Mouse (Mus musculus) bone marrow macrophage, adult 2 months (primary cell): ENCODE measurements at regions not wholly inside any gene's neighbourhood (a gene's known extent, or its start where the extent isn't known, plus 50 kb on each side); places are given as distances from the start of the nearest gene placed in this dataset.

Experiments
- H3K27ac ChIP-seq: 2 replicates; pipeline ENCODE4 v1.5.1; 2012; ENCODE audit warnings: low read depth, low read length; ENCODE audit not compliant: insufficient read depth
- H3K4me1 ChIP-seq: 2 replicates; pipeline ENCODE4 v1.6.1; 2012; ENCODE audit warnings: low read length; ENCODE audit not compliant: control insufficient read depth, insufficient read depth
- H3K4me3 ChIP-seq: 2 replicates; pipeline ENCODE4 v1.5.1; 2012; ENCODE audit warnings: mild to moderate bottlenecking, low read length, moderate library complexity; ENCODE audit not compliant: insufficient read depth
- CTCF ChIP-seq: IDR thresholded peaks from 2 replicates; pipeline ENCODE4 v1.5.1; 2012; ENCODE audit warnings: low read depth, mild to moderate bottlenecking, low read length, moderate library complexity
- POLR2A ChIP-seq: IDR thresholded peaks from 2 replicates; pipeline ENCODE4 v1.6.1; 2012; ENCODE audit warnings: mild to moderate bottlenecking, low read depth, low read length, borderline replicate concordance

GRCm38 (mm10) chr14:120601510-120601909, 123.3 kb downstream of the Rap2a start:
- H3K27ac ChIP-seq = no peak overlapping the region
- no peak overlapping the region for H3K4me3 ChIP-seq
- TF ChIP-seq CTCF = no peak
- no peak for TF ChIP-seq POLR2A
- H3K4me1 ChIP-seq = peaks cover 4% of the 10 kb centered on the region

- TF ChIP-seq CTCF (no peak), POLR2A (no peak)
- Histone ChIP-seq H3K4me1 (peaks cover 4% of the 10 kb centered on the region), H3K4me3 (no peak overlapping the region), H3K27ac (no peak overlapping the region)
These were observed 125.7 kb downstream of the Rap2a start for GRCm38 (mm10) chr14:120603849-120604492.

DNA sequence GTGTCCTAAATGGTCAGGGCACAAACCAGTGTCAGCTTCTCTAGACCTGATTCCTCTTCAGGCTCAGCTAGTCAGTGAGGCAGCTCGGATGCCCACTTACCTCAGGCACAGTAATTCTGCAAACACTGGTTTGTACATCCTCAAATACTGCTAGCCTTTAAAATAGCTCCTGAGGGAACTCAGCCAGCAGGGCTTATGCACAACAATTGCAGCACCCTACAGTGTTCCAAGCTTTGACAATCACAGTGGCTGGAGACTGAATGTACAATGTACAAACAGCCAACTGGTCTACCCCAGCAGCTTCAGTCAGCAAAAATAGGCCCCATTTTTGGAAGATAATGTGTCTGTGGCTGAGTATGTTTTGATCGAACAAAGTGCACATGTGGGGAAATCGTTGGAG, 129.6 kb downstream of the Rap2a start:
- H3K4me1 ChIP-seq = peaks cover 8% of the 10 kb centered on the region
- H3K27ac ChIP-seq = no peak overlapping the region
- TF ChIP-seq POLR2A (no peak), CTCF (no peak)
- H3K4me3 ChIP-seq = no peak overlapping the region

- no peak for TF ChIP-seq CTCF
- no peak for TF ChIP-seq POLR2A
- H3K27ac ChIP-seq = no peak overlapping the region
- H3K4me1 ChIP-seq = peaks cover 8% of the 10 kb centered on the region
- H3K4me3 ChIP-seq = no peak overlapping the region
These were observed 133.1 kb downstream of the Rap2a start for GRCm38 (mm10) chr14:120611311-120611710.

DNA sequence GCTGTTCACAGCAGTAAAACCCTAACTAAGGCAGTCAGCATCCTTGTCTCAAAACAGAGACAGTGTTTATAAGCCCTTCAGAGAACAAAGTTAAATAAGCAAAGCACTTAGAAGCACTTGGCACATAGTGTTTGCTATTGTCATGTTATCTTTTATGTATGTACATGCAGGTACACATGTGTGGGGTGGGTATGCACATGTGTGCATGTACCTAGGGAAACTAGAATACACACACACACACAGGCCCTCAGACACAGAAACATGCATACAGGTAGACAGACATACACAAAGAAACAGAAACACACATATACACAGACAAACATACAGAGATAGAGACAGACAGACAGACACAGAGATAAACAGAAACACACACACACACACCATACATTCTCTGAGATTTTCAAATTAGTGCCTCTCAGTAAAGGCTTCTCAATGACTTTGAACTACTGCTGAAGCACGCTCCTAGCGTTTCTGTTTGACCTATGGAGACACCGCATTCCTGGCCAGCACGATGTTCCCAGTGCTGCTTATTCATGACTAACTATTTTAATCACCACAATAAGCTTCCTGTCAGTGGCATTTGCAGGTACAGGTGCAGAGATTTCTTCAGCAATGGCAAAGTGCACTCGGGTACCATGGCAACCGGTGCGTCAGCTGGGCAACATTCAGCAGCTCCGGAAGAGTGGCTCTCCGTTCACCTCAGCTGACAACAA, 148.1 kb downstream of the Rap2a start:
- Histone ChIP-seq H3K4me3 (no peak overlapping the region), H3K27ac (no peak overlapping the region), H3K4me1 (no peaks in the 10 kb centered on the region)
- TF ChIP-seq CTCF = no peak
- no peak for TF ChIP-seq POLR2A

GRCm38 (mm10) chr14:120626936-120627277, 148.7 kb downstream of the Rap2a start:
- Histone ChIP-seq H3K27ac (no peak overlapping the region), H3K4me3 (no peak overlapping the region), H3K4me1 (no peaks in the 10 kb centered on the region)
- TF ChIP-seq CTCF (no peak), POLR2A (no peak)

DNA sequence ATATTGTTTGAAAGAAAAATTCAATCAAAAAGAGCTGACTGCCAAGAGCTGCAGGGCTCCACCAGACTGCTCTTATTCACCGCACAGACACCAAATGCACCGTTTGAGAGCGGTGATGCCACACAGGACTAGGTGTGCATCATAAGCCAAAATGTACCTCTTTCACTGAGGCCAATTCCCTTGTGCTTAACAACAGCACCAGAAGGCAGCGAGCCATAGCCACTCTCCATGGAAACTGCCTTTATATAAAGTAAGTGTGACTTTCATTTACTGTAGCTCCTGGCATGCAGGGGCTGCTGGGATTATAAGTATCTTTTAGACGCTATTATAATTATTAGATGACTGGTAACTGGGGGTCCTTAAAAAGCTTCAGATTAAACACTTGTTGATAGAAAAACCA, 154.5 kb downstream of the Rap2a start:
- H3K4me3 ChIP-seq = no peak overlapping the region
- H3K27ac ChIP-seq = no peak overlapping the region
- no peaks in the 10 kb centered on the region for H3K4me1 ChIP-seq
- TF ChIP-seq POLR2A (no peak), CTCF (no peak)

DNA sequence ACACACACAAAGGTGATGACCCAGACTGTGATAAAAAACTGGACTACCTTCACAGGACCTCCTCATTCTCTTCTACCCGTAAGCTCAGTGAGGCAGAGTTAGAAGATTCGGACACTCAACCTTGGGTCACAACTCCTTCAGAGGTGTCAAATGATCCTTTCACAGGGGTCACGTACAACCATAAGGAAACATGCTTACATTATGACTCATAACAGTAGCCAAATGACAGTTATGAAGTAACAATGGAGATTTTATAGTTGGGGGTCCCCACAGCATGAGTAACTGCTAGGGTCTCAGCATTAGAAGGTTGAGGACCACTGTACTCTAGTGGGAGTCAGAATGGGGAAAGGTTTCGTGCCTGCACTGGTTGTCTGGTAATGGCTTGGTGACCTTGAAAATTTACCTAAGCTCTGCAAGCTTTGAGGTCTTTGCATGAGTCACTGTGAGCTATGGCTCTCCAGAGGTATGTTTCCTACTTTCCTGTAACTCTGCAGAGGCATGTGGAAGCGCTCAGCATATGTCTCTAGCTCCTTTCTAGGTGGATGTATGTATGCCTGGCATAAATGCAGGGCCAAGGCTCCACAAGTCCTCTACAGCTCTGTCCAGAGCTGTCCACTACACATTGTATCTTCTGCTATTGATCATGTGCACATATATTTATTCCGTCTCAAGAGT, 158.6 kb downstream of the Rap2a start:
- TF ChIP-seq POLR2A = no peak
- no peak for TF ChIP-seq CTCF
- Histone ChIP-seq H3K4me3 (no peak overlapping the region), H3K27ac (no peak overlapping the region), H3K4me1 (no peaks in the 10 kb centered on the region)

DNA sequence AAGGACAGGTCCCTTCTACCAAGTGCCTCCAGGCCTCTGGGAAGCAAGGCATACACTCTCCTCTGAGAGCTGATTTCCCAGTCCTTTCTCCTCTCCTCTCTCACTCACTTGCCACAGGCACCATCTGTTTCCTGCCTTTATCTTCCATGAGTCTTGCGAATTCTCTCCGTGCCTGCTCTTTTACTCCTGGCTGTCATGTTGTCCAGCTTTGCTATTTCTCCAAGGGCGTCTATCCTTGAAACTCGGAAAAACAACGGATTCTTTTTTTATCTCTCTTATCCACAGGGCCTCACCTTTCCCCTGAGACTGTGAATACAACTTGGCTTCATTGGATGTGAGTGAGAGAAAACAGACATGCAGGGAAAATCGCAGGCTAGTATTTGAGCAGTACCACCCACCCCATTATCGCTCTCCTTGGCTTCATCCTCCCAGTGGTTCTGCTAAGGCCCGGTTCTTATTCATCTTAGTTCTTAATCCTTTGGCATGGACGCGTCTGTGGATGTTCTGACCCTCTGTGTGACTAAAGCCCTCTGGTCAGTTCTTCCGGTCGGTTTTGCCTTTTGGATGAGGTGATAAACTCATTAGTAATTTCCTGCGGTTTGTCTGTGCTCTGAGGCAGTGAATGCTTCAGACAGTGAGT, 159.4 kb downstream of the Rap2a start:
- TF ChIP-seq CTCF = no peak
- TF ChIP-seq POLR2A = no peak
- Histone ChIP-seq H3K4me3 (no peak overlapping the region), H3K4me1 (no peaks in the 10 kb centered on the region), H3K27ac (no peak overlapping the region)

DNA sequence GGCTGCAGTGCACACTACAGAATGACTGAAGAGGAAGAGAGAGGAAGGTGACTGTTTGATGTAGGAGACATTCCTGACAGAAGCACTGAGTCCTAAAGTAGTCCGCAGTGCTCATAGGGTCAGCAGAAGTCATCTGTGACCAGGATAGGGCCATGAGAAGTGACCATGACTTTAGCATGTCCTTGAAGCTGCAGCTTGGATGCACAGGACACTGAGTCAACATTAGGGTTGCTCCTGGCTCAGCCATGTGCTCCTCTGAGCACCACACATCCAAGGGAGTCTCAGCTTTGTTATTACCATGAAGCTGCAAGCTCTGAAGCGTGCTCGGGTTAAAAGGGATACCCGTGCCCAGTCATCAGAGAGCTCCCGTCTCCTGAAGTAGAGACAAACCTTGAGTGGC, 164.3 kb downstream of the Rap2a start:
- no peak for TF ChIP-seq CTCF
- no peak for TF ChIP-seq POLR2A
- Histone ChIP-seq H3K27ac (no peak overlapping the region), H3K4me3 (no peak overlapping the region), H3K4me1 (no peaks in the 10 kb centered on the region)
